Mouse (Mus musculus) NIH3T3 (cell line): Measurements from ENCODE around the gene Zfp992.
"Not testable (repeated sequence)": the region's sequence is repeated elsewhere in the genome, so short reads cannot be mapped to it uniquely, and the experiment has no call there.

Experiments
- DNase-seq: peaks from one replicate; pipeline ENCODE4 v3.0.0-alpha.2; 2012; ENCODE audit warnings: low read depth

Zfp992 gene

DNA sequence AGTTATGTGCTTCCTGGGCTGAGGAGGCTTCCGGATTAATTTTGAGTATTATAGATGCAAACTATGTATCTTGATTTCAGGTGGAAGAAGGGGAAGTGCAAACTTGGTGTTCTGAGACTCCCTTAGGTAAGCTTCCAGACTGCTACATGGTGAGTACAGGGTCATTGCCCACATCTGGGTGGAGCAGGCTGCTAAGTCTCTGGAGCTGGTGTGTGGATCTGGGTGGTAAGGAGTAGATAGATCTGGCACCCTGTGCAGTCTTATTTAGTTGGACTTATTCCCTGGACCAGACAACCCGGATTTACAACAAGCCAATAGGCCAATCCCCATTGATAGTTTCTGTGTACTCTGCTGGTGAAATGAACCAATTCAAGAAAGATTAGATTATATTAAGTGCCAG is at the start of gene Zfp992:
TSS of gene Zfp992 (plus strand) at position 74 of the 400 bp plus-strand sequence.
- DNase-seq, result not testable (repeated sequence)

GRCm38 (mm10) chr4:146429467-146429866 is 19.4 kb upstream of the Zfp992 start:
- DNase-seq, result not testable (repeated sequence)

- not testable (repeated sequence) for DNase-seq
Observed at GRCm38 (mm10) chr4:146430876-146431275, 17.9 kb upstream of the Zfp992 start.

DNA sequence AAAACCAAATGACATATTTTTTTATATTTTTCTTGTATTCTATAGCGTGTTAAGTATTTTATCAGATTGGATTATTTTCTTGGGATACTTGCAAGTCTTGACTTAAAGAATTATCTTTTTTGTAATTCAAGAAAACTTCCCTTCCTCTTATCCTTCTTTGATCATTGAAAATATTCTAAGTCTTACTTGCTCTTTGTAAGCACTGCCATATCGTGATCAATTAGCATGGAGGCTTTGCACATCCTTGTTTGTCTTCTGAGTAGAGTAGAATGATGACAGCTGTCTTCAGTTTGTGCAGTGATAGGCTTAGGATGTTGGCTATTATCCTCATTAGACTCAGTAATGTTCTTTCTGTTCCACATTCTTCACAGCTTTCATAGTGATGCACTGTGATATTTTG is 13.3 kb upstream of the Zfp992 start:
- DNase-seq, result not testable (repeated sequence)

- DNase-seq, result not testable (repeated sequence)
Observed at GRCm38 (mm10) chr4:146437256-146437655, 11.6 kb upstream of the Zfp992 start.

DNA sequence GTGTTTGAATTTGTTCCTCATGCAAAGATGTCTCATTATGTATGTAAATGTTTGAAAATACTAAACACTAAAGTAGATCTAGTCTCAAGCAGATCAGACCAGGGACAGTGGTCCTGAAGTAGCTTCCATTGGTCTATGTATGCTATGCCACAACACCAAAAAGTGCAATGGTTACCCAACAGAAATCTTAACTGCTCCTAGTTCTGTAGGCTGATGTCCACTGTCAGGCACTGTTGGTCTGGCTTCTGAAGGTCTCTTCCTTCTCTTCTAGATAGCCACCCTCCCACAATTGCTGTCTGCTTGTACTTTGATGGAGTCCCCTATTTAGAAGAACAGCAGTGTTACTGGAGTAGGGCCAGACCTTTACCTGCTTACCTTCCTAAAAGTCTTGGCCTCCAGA is 4.5 kb upstream of the Zfp992 start:
- not testable (repeated sequence) for DNase-seq

DNA sequence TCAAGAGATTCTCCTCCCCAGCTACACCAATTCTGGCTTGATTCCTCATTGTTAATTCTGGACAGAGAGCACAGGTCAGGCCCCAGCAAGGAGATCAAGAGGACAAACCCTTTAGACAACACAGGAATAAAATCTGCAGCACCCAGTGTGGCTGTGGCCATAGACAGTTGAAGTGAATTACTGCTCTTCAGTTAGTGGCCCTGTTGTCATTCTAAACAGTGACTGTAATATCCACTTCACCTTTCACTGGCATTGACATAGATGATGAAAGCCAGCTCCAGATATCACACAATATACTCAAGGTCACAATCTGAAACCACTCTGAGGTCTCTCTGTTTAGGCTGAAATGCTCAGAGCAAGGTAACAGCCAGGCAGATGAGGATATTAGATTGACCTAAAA is 3.7 kb upstream of the Zfp992 start:
- not testable (repeated sequence) for DNase-seq

- not testable (repeated sequence) for DNase-seq
Observed at GRCm38 (mm10) chr4:146446135-146446534, 2.7 kb upstream of the Zfp992 start.

GRCm38 (mm10) chr4:146447016-146447415 is 1.8 kb upstream of the Zfp992 start:
- DNase-seq, result not testable (repeated sequence)

- DNase-seq, result not testable (repeated sequence)
Observed at GRCm38 (mm10) chr4:146449711-146450110, 888 bp downstream of the Zfp992 start.

DNA sequence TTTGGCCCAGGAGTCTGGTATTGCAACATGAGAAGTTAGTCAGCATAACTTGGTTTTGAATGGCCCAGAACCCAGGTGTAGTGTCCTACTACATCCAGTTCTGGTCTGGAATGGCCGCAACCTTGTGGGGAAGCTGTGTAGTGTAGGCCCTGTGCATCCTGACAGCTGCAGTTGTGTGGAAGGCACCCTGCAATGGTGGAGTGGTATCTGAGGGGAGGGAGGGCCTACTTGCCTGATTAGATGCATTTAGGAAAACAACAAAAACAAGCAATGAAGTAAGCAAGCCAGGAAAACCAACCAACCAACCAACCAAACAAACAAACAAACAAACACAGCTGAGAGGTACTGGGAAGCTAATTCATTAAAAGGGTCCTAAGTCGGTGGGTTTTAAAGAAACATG is 3.8 kb downstream of the Zfp992 start:
- not testable (repeated sequence) for DNase-seq

DNA sequence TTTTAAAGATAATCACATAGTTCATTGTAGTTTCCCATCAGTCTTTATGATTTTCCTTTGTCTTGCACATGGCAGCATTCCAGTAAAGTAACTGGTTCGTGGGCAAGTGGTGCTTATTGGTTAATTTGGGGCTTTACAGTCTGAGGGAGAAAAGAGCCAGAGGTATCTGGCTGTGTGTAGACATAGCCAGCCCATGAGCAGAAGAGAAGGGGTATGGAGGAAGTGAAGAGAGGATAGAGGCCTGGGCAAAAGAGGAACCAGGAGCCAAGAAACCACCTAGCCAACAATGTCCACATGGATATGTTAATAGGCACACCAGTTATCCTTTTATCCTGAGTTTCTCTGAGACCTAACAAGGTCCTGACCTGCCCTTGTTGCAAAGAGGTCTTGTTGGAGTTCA is 5.3 kb downstream of the Zfp992 start:
- not testable (repeated sequence) for DNase-seq

DNA sequence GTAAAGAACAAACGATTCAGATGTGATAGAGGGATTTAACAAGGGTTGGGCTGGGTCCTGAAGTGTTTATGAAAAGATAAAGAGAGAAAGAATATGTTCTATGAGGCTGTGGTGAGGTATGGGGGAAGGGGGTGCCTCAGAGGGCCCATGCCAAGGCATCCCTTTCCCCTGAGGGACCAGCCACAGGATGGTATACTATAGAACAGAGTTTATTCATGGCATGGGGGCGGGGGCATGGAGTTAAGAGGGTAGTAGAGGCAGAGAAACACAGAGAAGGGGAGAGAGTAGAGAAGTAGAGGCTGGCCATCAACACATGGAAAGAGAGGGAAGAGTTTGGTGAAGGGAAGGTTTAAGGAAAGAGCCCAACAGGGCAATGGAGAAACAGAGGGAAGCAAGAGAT is 6.1 kb downstream of the Zfp992 start:
- DNase-seq, result no peak

DNA sequence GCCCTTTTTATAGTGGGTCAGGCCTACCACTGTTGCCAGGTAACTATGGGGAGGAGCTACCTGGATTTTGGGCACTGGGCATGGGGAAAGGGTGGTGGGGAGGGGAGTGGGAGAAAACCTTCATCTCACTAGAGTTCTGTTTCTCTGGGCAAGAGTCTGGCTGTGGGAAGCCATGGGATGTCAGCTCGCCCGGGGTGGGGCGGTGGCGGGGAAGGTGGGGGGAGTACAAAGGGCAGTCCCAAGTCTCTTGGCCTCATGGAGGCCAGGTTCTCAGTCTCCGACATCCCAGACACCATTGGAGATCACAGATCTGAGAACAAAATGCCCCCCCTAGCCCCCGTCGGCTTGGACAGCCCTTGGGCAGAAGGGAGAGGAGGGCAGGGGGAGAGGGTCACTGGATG is 6.5 kb downstream of the Zfp992 start:
- no peak for DNase-seq

DNA sequence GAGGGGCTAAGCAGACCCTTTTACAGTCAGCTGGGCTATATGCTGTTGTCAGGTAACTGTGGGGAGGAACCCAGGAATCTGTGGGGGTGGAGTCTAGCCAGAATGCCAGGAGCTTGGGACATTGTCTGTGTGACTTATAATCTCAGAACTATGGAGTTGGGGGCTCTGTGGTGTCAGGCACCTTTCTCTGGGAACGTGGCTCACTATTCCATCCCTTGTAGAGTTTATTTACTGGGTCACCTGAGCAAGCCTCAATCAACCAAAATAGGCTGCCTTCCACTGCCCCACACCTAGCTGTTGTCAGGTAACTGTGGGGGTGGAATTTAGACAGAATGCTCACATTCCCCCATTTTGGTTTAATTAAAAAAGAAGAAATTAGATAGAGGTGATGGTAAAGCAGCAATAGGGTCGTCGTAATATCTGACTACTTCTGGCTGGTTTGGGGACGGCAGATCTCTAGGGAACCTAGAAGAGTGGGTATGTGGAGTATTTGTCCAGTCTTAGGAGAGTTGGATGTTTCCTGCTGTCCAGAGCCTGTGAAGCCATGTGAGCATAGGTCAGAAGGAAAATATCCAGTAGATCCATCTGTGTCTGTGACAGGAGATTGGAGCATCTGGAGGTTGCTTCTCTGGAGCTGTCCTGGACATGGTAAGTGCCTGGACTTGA is 7.4 kb downstream of the Zfp992 start:
- DNase-seq, result no peak

GRCm38 (mm10) chr4:146457126-146457525 is 8.3 kb downstream of the Zfp992 start:
- no peak for DNase-seq

GRCm38 (mm10) chr4:146457720-146458119 is 8.9 kb downstream of the Zfp992 start:
- DNase-seq, result no peak

DNA sequence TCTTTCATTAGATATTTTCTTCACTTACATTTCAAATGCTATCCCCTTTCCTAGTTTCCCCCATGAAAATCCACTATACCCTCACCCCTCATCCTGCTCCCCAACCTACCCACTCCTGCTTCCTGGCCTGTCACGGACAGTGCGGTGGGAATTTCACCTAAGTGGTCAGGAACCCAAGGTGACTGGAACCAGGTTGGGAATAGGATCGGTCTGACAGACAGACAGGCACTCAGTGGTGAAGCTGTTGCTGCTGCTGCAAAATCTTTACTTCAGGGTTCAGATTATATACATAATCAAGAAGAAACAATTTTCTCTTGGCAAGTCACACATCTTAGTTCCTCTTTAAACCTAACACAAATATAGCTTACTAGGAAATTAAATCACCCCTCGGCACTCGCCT is 11.0 kb downstream of the Zfp992 start:
- DNase-seq, result not testable (repeated sequence)

DNA sequence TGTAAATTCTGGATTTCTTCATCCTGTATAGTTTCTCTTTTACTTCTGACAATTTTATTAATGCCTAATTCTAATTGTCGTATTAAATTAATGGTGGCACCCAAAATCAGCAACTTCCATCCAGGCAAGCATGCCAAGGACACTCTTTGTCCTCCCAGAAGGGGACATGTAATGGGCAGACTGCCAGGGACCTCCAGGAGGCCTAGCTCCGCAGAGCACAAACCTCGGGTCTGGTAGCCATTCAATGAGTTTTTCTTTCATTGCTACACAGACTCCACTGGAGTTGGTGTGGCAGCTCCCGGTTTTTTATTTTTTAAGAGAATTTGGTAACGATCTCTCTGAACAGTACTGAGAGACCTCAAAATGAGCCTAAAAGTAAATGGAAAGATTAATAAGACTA is 11.9 kb downstream of the Zfp992 start:
- DNase-seq, result not testable (repeated sequence)

- DNase-seq, result not testable (repeated sequence)
Observed at GRCm38 (mm10) chr4:146463649-146464351, 15.0 kb downstream of the Zfp992 start.

- not testable (repeated sequence) for DNase-seq
Observed at GRCm38 (mm10) chr4:146469984-146470383, 21.2 kb downstream of the Zfp992 start.

- DNase-seq, result not testable (repeated sequence)
Observed at GRCm38 (mm10) chr4:146474181-146474580, 25.4 kb downstream of the Zfp992 start.
